In the genomic region with DNA sequence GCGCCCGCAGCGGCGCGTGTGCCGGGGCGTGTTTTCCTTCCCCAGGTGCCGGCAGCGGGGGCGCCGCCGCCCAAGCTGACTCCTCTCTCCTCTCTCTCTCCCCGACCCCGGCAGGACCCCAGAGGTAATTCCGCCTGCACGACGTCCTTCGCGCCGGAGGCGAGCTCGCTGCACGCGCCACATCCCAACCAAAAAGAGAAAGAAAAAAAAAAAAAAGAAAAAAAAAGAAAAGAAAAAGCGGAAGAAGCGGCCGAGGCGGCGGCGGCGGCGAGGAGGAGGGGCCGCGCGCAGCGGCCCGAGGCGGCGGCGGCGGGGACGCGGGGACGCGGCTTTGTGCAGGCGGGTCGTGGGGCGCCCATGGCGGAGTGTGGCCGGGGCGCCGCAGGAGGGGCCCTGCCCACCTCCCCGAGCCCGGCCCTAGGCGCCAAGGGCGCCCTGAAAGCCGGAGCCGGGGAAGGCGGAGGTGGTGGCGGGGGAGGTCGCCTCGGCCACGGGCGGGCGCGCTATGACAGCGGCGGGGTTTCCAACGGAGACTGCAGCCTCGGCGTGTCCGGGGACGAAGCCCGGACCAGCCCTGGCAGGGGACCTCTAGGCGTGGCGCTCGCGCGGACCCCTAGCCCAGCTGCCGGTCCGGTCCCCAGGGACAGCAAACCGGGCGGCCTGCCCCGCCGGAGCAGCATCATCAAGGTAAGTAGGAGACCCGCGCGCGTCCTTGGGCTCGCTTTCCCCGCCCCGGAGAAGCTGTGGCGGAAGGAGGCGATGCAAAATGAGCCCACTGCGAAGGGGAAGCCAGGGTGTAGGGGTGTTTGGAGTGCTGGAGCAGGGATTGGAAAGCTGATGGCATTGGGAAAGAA, we compare ENCODE assay signal across 8 mouse cellular contexts. TPM values are rescaled to one million over a fixed set of nuclear protein-coding genes. Genes with fewer than 3 reads are reported as not detected.
DNase-seq lines count a peak whose midpoint lies in the region; ATAC-seq and TF ChIP-seq lines count a peak whose summit lies in the region.

Gene Plcl2, plus strand, starts transcription at position 153 of the 854 bp plus-strand sequence.

- no peak for TF ChIP-seq RAD21 in CH12.LX (IDR thresholded peaks at IDR 0.05; ENCODE audit: low read depth, low read length)

- peak; percentile 41; the same call in 1 of the 2 replicates for TF ChIP-seq POLR2A in CH12.LX (IDR thresholded peaks at IDR 0.05; ENCODE audit: low read depth, low read length)
- TF ChIP-seq POLR2A in lung, adult 2 months (IDR thresholded peaks at IDR 0.05; ENCODE audit: borderline replicate concordance, extremely low read depth, low read depth, low read length), result no peak
- TF ChIP-seq POLR2A in testis, adult 2 months (IDR thresholded peaks at IDR 0.05; ENCODE audit: control insufficient read depth, low read depth, low read length), result no peak; the same call in 1 of the 2 replicates

- in situ Hi-C loops in CH12.LX (cut with MboI; ENCODE audit: low pct_ligation_motif_present, low pct_unique_long_range_greater_than_20kb, low sequenced_read_pairs), result loop anchor here (10.0 kb wide), 1 partner anchor 65 kb away; no protein-coding TSS in a partner anchor

- intact Hi-C loops in heart, postnatal 10 days (cut with DNase I), result loop anchor here (2.0 to 5.0 kb wide), 4 partner anchors 39 to 285 kb away; partner anchors contain the start of gene Dazl

- no peak for DNase-seq in CH12.LX (ENCODE audit: extremely low read depth)
- DNase-seq in heart, postnatal 10 days, result peak; percentile 77 to 80
- peak; percentile 63 to 77 for DNase-seq in kidney, postnatal 4 days
- peak; percentile 53 for DNase-seq in lung, adult 2 months

- under 1% methylated on average over 76 of the region's 95 CpGs for WGBS in forebrain, embryonic 13.5 days
- WGBS in lung, adult 2 months, result under 1% methylated on average over 77 of the region's 95 CpGs
- WGBS in neural tube, embryonic 13.5 days, result under 1% methylated on average over 68 of the region's 95 CpGs

- ATAC-seq in cerebellum, adult (ENCODE audit: insufficient number of reproducible peaks, low FRiP score, low TSS enrichment), result peak; percentile 37
- ATAC-seq in forebrain, embryonic 13.5 days, result peak; percentile 65
- ATAC-seq in neural tube, embryonic 13.5 days (ENCODE audit: low read depth), result peak; percentile 73

- peaks cover 10 to 43% of the 10 kb centered on the region in 2 experiments for H3K4me1 ChIP-seq in CH12.LX (ENCODE audit: control insufficient read depth in 1 of 2, insufficient read depth in 2 of 2)
- peaks cover 24% of the 10 kb centered on the region for H3K4me1 ChIP-seq in forebrain, embryonic 13.5 days
- no peaks in the 10 kb centered on the region; the same call in 1 of the 2 replicates for H3K4me1 ChIP-seq in lung, adult 2 months (ENCODE audit: control insufficient read depth, insufficient read depth, low read length)
- H3K4me1 ChIP-seq in neural tube, embryonic 13.5 days (replicated peaks), result peaks cover 30% of the 10 kb centered on the region
- H3K4me1 ChIP-seq in testis, adult 2 months (ENCODE audit: control insufficient read depth, insufficient read depth, low read length), result peaks cover 6% of the 10 kb centered on the region

- H3K36me3 ChIP-seq in CH12.LX (replicated peaks in 1 of 2; ENCODE audit: control insufficient read depth in 1 of 2, insufficient read depth in 1 of 2, low read length in 1 of 2), result peaks cover 0 to 3% of the 10 kb centered on the region in 2 experiments
- no peaks in the 10 kb centered on the region for H3K36me3 ChIP-seq in forebrain, embryonic 13.5 days (ENCODE audit: poor library complexity, severe bottlenecking)
- no peaks in the 10 kb centered on the region for H3K36me3 ChIP-seq in neural tube, embryonic 13.5 days
- H3K36me3 ChIP-seq in testis, adult 2 months (ENCODE audit: control insufficient read depth, insufficient read depth, low read length), result no peaks in the 10 kb centered on the region

- peak within 1 kb of the TSS; percentile 91 for H3K4me2 ChIP-seq in CH12.LX (ENCODE audit: insufficient read depth, low read depth, poor library complexity, severe bottlenecking)
- H3K4me2 ChIP-seq in forebrain, embryonic 13.5 days, result peak within 1 kb of the TSS; percentile 77
- peak within 1 kb of the TSS; percentile 62 for H3K4me2 ChIP-seq in neural tube, embryonic 13.5 days

- H3K4me3 ChIP-seq in CH12.LX (replicated peaks in 1 of 3; ENCODE audit: low read depth in 2 of 3, low read length in 2 of 3, poor library complexity in 1 of 3), result peak within 1 kb of the TSS; percentile 80 to 100 (median 86)
- H3K4me3 ChIP-seq in forebrain, embryonic 13.5 days, result peak within 1 kb of the TSS; percentile 77
- peak within 1 kb of the TSS; percentile 87 for H3K4me3 ChIP-seq in lung, adult 2 months (replicated peaks; ENCODE audit: extremely low read depth, low read depth, low read length)
- peak within 1 kb of the TSS; percentile 86 for H3K4me3 ChIP-seq in neural tube, embryonic 13.5 days
- peak within 1 kb of the TSS; percentile 91 for H3K4me3 ChIP-seq in testis, adult 2 months (ENCODE audit: control insufficient read depth, low read depth, low read length)

- peaks cover 31% of the 10 kb centered on the region for H3K79me2 ChIP-seq in CH12.LX (replicated peaks; ENCODE audit: control insufficient read depth, extremely low read depth, insufficient read depth, poor library complexity, severe bottlenecking)

- H3K27me3 ChIP-seq in CH12.LX (replicated peaks), result peaks cover 20% of the 10 kb centered on the region
- no peaks in the 10 kb centered on the region for H3K27me3 ChIP-seq in forebrain, embryonic 13.5 days
- H3K27me3 ChIP-seq in neural tube, embryonic 13.5 days, result no peaks in the 10 kb centered on the region
- no peaks in the 10 kb centered on the region for H3K27me3 ChIP-seq in testis, adult 2 months (ENCODE audit: control insufficient read depth, insufficient read depth, low read length)

- dilution Hi-C loops in CH12.LX (cut with MboI; ENCODE audit: extremely low pct_ligation_motif_present, extremely low pct_unique_long_range_greater_than_20kb, low sequenced_read_pairs), result no loop called here

- peak within 1 kb of the TSS; percentile 80 for H3K27ac ChIP-seq in CH12.LX (ENCODE audit: insufficient read depth, low read depth)
- H3K27ac ChIP-seq in forebrain, embryonic 13.5 days, result peak within 1 kb of the TSS; percentile 95
- H3K27ac ChIP-seq in neural tube, embryonic 13.5 days (replicated peaks), result peak within 1 kb of the TSS; percentile 95
- peak within 1 kb of the TSS; percentile 56; the same call in 1 of the 2 replicates for H3K27ac ChIP-seq in testis, adult 2 months (ENCODE audit: control insufficient read depth, insufficient read depth, low read depth, low read length)

- no peaks in the 10 kb centered on the region for H3K9me3 ChIP-seq in CH12.LX (replicated peaks; ENCODE audit: low read length)
- H3K9me3 ChIP-seq in forebrain, embryonic 13.5 days (replicated peaks), result no peaks in the 10 kb centered on the region
- H3K9me3 ChIP-seq in neural tube, embryonic 13.5 days, result no peaks in the 10 kb centered on the region

- H3K9ac ChIP-seq in CH12.LX (ENCODE audit: insufficient read depth, low read depth), result peak within 1 kb of the TSS; percentile 98
- peak within 1 kb of the TSS; percentile 83 for H3K9ac ChIP-seq in forebrain, embryonic 13.5 days
- H3K9ac ChIP-seq in neural tube, embryonic 13.5 days, result peak within 1 kb of the TSS; percentile 93

- no peak for TF ChIP-seq CTCF in CH12.LX (conservative IDR thresholded peaks at IDR 0.05 in 1 of 2, IDR thresholded peaks at IDR 0.05 in 1 of 2; ENCODE audit: low read depth in 2 of 2, low read length in 2 of 2)
- no peak for TF ChIP-seq CTCF in lung, adult 2 months (IDR thresholded peaks at IDR 0.05; ENCODE audit: insufficient read depth, low read length)
- TF ChIP-seq CTCF in testis, adult 2 months (IDR thresholded peaks at IDR 0.05; ENCODE audit: control insufficient read depth, insufficient read depth, insufficient replicate concordance, low read depth, low read length), result no peak

- no peak for TF ChIP-seq EP300 in CH12.LX (IDR thresholded peaks at IDR 0.05; ENCODE audit: low read length)

TF ChIP-seq in CH12.LX, 34 proteins besides CTCF, POLR2A, EP300 and RAD21:
- TF ChIP-seq ZC3H11A (IDR thresholded peaks at IDR 0.05; ENCODE audit: low read depth, low read length), result no peak
- TF ChIP-seq NELFE (IDR thresholded peaks at IDR 0.05; ENCODE audit: low read depth, low read length), result 0 out of 2 replicates have a peak, but pooled peaks have one; percentile 5
- no peak for TF ChIP-seq HCFC1 (IDR thresholded peaks at IDR 0.05; ENCODE audit: low read depth, low read length)
- TF ChIP-seq ZNF384 (IDR thresholded peaks at IDR 0.05; ENCODE audit: low read depth, low read length), result peak; percentile 92
- TF ChIP-seq NRF1 (IDR thresholded peaks at IDR 0.05; ENCODE audit: low read depth, low read length), result no peak
- TF ChIP-seq MAZ (IDR thresholded peaks at IDR 0.05; ENCODE audit: low read depth, low read length), result no peak
- peak; percentile 87 for TF ChIP-seq UBTF (IDR thresholded peaks at IDR 0.05; ENCODE audit: low read depth, low read length)
- TF ChIP-seq MXI1 (IDR thresholded peaks at IDR 0.05; ENCODE audit: low read depth, low read length), result peak; percentile 30
- peak; percentile 48; the same call in 1 of the 2 replicates for TF ChIP-seq ELF1 (IDR thresholded peaks at IDR 0.05; ENCODE audit: low read depth, low read length)
- no peak for TF ChIP-seq E2F4 (IDR thresholded peaks at IDR 0.05; ENCODE audit: insufficient replicate concordance, low read depth, low read length)
- no peak for TF ChIP-seq SIN3A (IDR thresholded peaks at IDR 0.05; ENCODE audit: low read length)
- no peak for TF ChIP-seq GABPA (IDR thresholded peaks at IDR 0.05; ENCODE audit: insufficient replicate concordance, low read depth, low read length)
- TF ChIP-seq BHLHE40 (IDR thresholded peaks at IDR 0.05; ENCODE audit: low read depth, low read length), result peak; percentile 65
- TF ChIP-seq JUND (conservative IDR thresholded peaks at IDR 0.05; ENCODE audit: low read depth, low read length), result no peak
TF ChIP-seq in CH12.LX: peak in this region for 6.

RNA-seq across cellular contexts. Expression of gene Plcl2, which starts in this region (rescaled TPM):
- total RNA-seq in CH12.LX (2012; rRNA removed) (11.7 and 16.6 TPM in 2 replicates), CH12.LX (2014; rRNA removed) (12.7 and 12.9 TPM in 2 replicates)
- polyA plus RNA-seq in CH12.LX (2012; ENCODE audit: insufficient read length, low read depth), result 9.0 and 9.3 TPM in 2 replicates
- 5.7 and 7.3 TPM in 2 replicates for polyA plus RNA-seq in forebrain, embryonic 13.5 days (2015; fragmentation: Nextera tagmentation; extraction: Ambion mirVana)
- 10 to 100 TPM; 11.0 to 11.6 TPM for total RNA-seq in heart, postnatal 10 days (2021)
- polyA plus RNA-seq in lung, adult 2 months (2012; rRNA removed), result 2.0 and 3.0 TPM in 2 replicates
- polyA plus RNA-seq in neural tube, embryonic 13.5 days (2015; fragmentation: Nextera tagmentation; extraction: Ambion mirVana), result 7.8 and 8.8 TPM in 2 replicates
- 0.73 and 0.95 TPM in 2 replicates for polyA plus RNA-seq in testis, adult 2 months (2012; rRNA removed)
